Mouse (Mus musculus) gastrocnemius, postnatal 10 days (tissue): ENCODE measurements around the gene Calr. TPM values are rescaled to one million over a fixed set of nuclear protein-coding genes. Genes with fewer than 3 reads are reported as not detected.

ENCODE experiments used
- microRNA-seq, 2 experiments: library from miRNA; unstranded; fragments of <30 nt; microRNA quantifications; one replicate each; pipeline ENCODE4 v1.2.0; 2021
- total RNA-seq, 2 experiments: library from RNA; stranded (reverse); gene quantifications; 2 replicates each; pipeline ENCODE4 v1.2.3; 2021

The Calr gene
- total RNA-seq, 2 experiments from 2014 or later = 234 to 286 TPM

Small RNA genes within 50 kb of the gene (microRNA-seq; reads per million reads assigned to microRNA genes)
- gene Mir7069 = 0.50 to 0.95 reads per million in 2 experiments

Other genes starting within 250 kb of the Calr start
- gene Ier2, start 184.1 kb downstream of the Calr start, total RNA-seq = 10 to 100 TPM; 10.9 to 17.6 TPM
- 10 to 100 TPM; 33.7 to 43.9 TPM for gene Trmt1, start 160.6 kb downstream of the Calr start, total RNA-seq
- 10 to 100 TPM; 38.2 to 39.1 TPM for gene Nacc1, start 159.1 kb downstream of the Calr start, total RNA-seq
- 1 to 10 TPM; 3.3 to 5.4 TPM for gene Lyl1, start 145.5 kb downstream of the Calr start, total RNA-seq
- 1 to 10 TPM; 2.2 to 2.8 TPM for gene G430095P16Rik, start 123.9 kb downstream of the Calr start, total RNA-seq
- 100 to 1,000 TPM; 598 to 734 TPM for gene Nfix, start 46.6 kb downstream of the Calr start, total RNA-seq
- gene Dand5, start 24.1 kb downstream of the Calr start, total RNA-seq = 1 to 10 TPM; 5.8 to 7.3 TPM
- 10 to 100 TPM; 30.3 to 33.4 TPM for gene Gadd45gip1, start 15.4 kb downstream of the Calr start, total RNA-seq
- 100 to 1,000 TPM; 124 to 130 TPM for gene Rad23a, start 6.3 kb downstream of the Calr start, total RNA-seq
- gene Farsa, start 10.1 kb upstream of the Calr start, total RNA-seq = 10 to 100 TPM; 29.7 to 31.4 TPM
- gene Syce2, start 25.2 kb upstream of the Calr start, total RNA-seq = 1 to 10 TPM; 4.7 to 5.2 TPM
- 10 to 100 TPM; 21.1 to 24.1 TPM for gene Gcdh, start 47.0 kb upstream of the Calr start, total RNA-seq
- gene Klf1, start 55.0 kb upstream of the Calr start, total RNA-seq = under 1 TPM in 1 of 2 experiments, not detected in 1; 0.84 TPM
- 1 to 10 TPM; 5.7 to 6.2 TPM for gene Dnase2a, start 61.6 kb upstream of the Calr start, total RNA-seq
- under 1 TPM; 0.20 to 0.45 TPM for gene Mast1, start 90.4 kb upstream of the Calr start, total RNA-seq
- not detected for gene Rtbdn, start 100.1 kb upstream of the Calr start, total RNA-seq
- gene Gm49661, start 122.5 kb upstream of the Calr start, total RNA-seq = not detected
- gene Prdx2, start 122.7 kb upstream of the Calr start, total RNA-seq = 100 to 1,000 TPM; 260 to 267 TPM
- gene Rnaseh2a, start 122.8 kb upstream of the Calr start, total RNA-seq = 10 to 100 TPM; 26.7 to 36.8 TPM
- gene Junb, start 131.8 kb upstream of the Calr start, total RNA-seq = 1 to 10 TPM; 5.8 to 8.9 TPM
- 1 to 10 TPM; 2.3 to 2.7 TPM for gene Hook2, start 143.7 kb upstream of the Calr start, total RNA-seq
- not detected for gene Best2, start 167.6 kb upstream of the Calr start, total RNA-seq
- 10 to 100 TPM; 47.4 to 47.8 TPM for gene Asna1, start 178.3 kb upstream of the Calr start, total RNA-seq
- 10 to 100 TPM; 94.0 to 98.0 TPM for gene Trir, start 179.9 kb upstream of the Calr start, total RNA-seq
- gene Tnpo2, start 190.0 kb upstream of the Calr start, total RNA-seq = 10 to 100 TPM; 27.7 to 35.6 TPM
- 1 to 10 TPM; 5.5 to 7.5 TPM for gene Fbxw9, start 213.1 kb upstream of the Calr start, total RNA-seq
- gene Gm5741, start 221.0 kb upstream of the Calr start, total RNA-seq = not detected
- 10 to 100 TPM; 20.6 to 22.1 TPM for gene Dhps, start 224.8 kb upstream of the Calr start, total RNA-seq
- gene Wdr83os, start 233.8 kb upstream of the Calr start, total RNA-seq = 10 to 100 TPM; 41.1 to 48.0 TPM
- 10 to 100 TPM; 18.2 to 21.6 TPM for gene Wdr83, start 234.4 kb upstream of the Calr start, total RNA-seq
- gene Man2b1, start 236.3 kb upstream of the Calr start, total RNA-seq = 10 to 100 TPM; 16.6 to 20.9 TPM